Mouse (Mus musculus): ENCODE data around the gene Trim58. TPM values are rescaled to one million over a fixed set of nuclear protein-coding genes. Genes with fewer than 3 reads are reported as not detected.

Gene Trim58
- polyA plus RNA-seq, 1 experiment = not detected

GRCm38 (mm10) chr11:58605228-58605627, 35.0 kb upstream of the Trim58 start:
- TF ChIP-seq MAX (IDR thresholded peaks at IDR 0.05) = no peak
- TF ChIP-seq CTCF (IDR thresholded peaks at IDR 0.05; ENCODE audit: control insufficient read depth, insufficient read depth, insufficient read length) = no peak
- TF ChIP-seq MYOD1 (IDR thresholded peaks at IDR 0.05; ENCODE audit: control insufficient read depth, insufficient read length, low read depth) = no peak
- TF ChIP-seq CEBPB (IDR thresholded peaks at IDR 0.05; ENCODE audit: low read depth) = no peak
- no peak overlapping the region for H3ac ChIP-seq (ENCODE audit: control insufficient read depth, insufficient read length, low read depth)

GRCm38 (mm10) chr11:58606177-58606919, 33.9 kb upstream of the Trim58 start:
- Histone ChIP-seq H3K27me3 (ENCODE audit: control insufficient read depth, insufficient read depth, insufficient read length) (no peaks in the 10 kb centered on the region), H3K4me3 (ENCODE audit: insufficient read depth, poor library complexity, severe bottlenecking) (no peak overlapping the region), H3ac (ENCODE audit: control insufficient read depth, insufficient read length, low read depth) (no peak overlapping the region), H3K79me3 (ENCODE audit: low read depth) (no peaks in the 10 kb centered on the region), H3K79me2 (ENCODE audit: control insufficient read depth, insufficient read depth) (no peaks in the 10 kb centered on the region), H3K36me3 (ENCODE audit: control insufficient read depth, insufficient read depth) (no peaks in the 10 kb centered on the region)
- no peak for TF ChIP-seq CTCF (IDR thresholded peaks at IDR 0.05; ENCODE audit: control insufficient read depth, insufficient read depth, insufficient read length)
- TF ChIP-seq CEBPB (IDR thresholded peaks at IDR 0.05; ENCODE audit: low read depth) = no peak

More at GRCm38 (mm10) chr11:58605228-58605627, 35.0 kb upstream of the Trim58 start:
- no peak overlapping the region for H3K4me3 ChIP-seq (ENCODE audit: insufficient read depth, poor library complexity, severe bottlenecking)
- no peaks in the 10 kb centered on the region for H3K27me3 ChIP-seq (ENCODE audit: control insufficient read depth, insufficient read depth, insufficient read length)
- H3K79me3 ChIP-seq (ENCODE audit: low read depth) = no peaks in the 10 kb centered on the region
- H3K36me3 ChIP-seq (ENCODE audit: control insufficient read depth, insufficient read depth) = no peaks in the 10 kb centered on the region
- no peaks in the 10 kb centered on the region for H3K79me2 ChIP-seq (ENCODE audit: control insufficient read depth, insufficient read depth)

GRCm38 (mm10) chr11:58607030-58607429, 33.2 kb upstream of the Trim58 start:
- no peaks in the 10 kb centered on the region for H3K27me3 ChIP-seq (ENCODE audit: control insufficient read depth, insufficient read depth, insufficient read length)
- no peaks in the 10 kb centered on the region for H3K79me3 ChIP-seq (ENCODE audit: low read depth)
- H3K79me2 ChIP-seq (ENCODE audit: control insufficient read depth, insufficient read depth) = no peaks in the 10 kb centered on the region
- no peak for TF ChIP-seq CEBPB (IDR thresholded peaks at IDR 0.05; ENCODE audit: low read depth)
- no peak for TF ChIP-seq MAX (IDR thresholded peaks at IDR 0.05)
- no peak for TF ChIP-seq MYOD1 (IDR thresholded peaks at IDR 0.05; ENCODE audit: control insufficient read depth, insufficient read length, low read depth)
- TF ChIP-seq USF1 (IDR thresholded peaks at IDR 0.05; ENCODE audit: low read depth) = no peak
- no peak for TF ChIP-seq MYOG (IDR thresholded peaks at IDR 0.05; ENCODE audit: control insufficient read depth, extremely low read depth, insufficient read length)
- H3K4me3 ChIP-seq (ENCODE audit: insufficient read depth, poor library complexity, severe bottlenecking) = no peak overlapping the region
- no peak overlapping the region for H3ac ChIP-seq (ENCODE audit: control insufficient read depth, insufficient read length, low read depth)
- no peaks in the 10 kb centered on the region for H3K36me3 ChIP-seq (ENCODE audit: control insufficient read depth, insufficient read depth)

GRCm38 (mm10) chr11:58613359-58613758, 26.9 kb upstream of the Trim58 start:
- no peak overlapping the region for H3ac ChIP-seq (ENCODE audit: control insufficient read depth, insufficient read length, low read depth)
- no peak overlapping the region for H3K4me3 ChIP-seq (ENCODE audit: insufficient read depth, poor library complexity, severe bottlenecking)
- no peaks in the 10 kb centered on the region for H3K79me3 ChIP-seq (ENCODE audit: low read depth)
- H3K27me3 ChIP-seq (ENCODE audit: control insufficient read depth, insufficient read depth, insufficient read length) = no peaks in the 10 kb centered on the region
- H3K36me3 ChIP-seq (ENCODE audit: control insufficient read depth, insufficient read depth) = no peaks in the 10 kb centered on the region
- TF ChIP-seq MYOG (IDR thresholded peaks at IDR 0.05; ENCODE audit: control insufficient read depth, extremely low read depth, insufficient read length) (no peak), MYOD1 (IDR thresholded peaks at IDR 0.05; ENCODE audit: control insufficient read depth, insufficient read length, low read depth) (no peak)
- H3K79me2 ChIP-seq (ENCODE audit: control insufficient read depth, insufficient read depth) = no peaks in the 10 kb centered on the region

- Histone ChIP-seq H3K4me3 (ENCODE audit: insufficient read depth, poor library complexity, severe bottlenecking) (no peak overlapping the region), H3K79me2 (ENCODE audit: control insufficient read depth, insufficient read depth) (no peaks in the 10 kb centered on the region), H3K36me3 (ENCODE audit: control insufficient read depth, insufficient read depth) (no peaks in the 10 kb centered on the region), H3ac (ENCODE audit: control insufficient read depth, insufficient read length, low read depth) (no peak overlapping the region), H3K27me3 (ENCODE audit: control insufficient read depth, insufficient read depth, insufficient read length) (no peaks in the 10 kb centered on the region), H3K79me3 (ENCODE audit: low read depth) (no peaks in the 10 kb centered on the region)
- TF ChIP-seq CTCF (IDR thresholded peaks at IDR 0.05; ENCODE audit: control insufficient read depth, insufficient read depth, insufficient read length) (no peak), FOSL1 (IDR thresholded peaks at IDR 0.05; ENCODE audit: insufficient read depth, low read length, poor library complexity, severe bottlenecking) (no peak), MAX (IDR thresholded peaks at IDR 0.05) (no peak), MYOD1 (IDR thresholded peaks at IDR 0.05; ENCODE audit: control insufficient read depth, insufficient read length, low read depth) (no peak), MYOG (IDR thresholded peaks at IDR 0.05; ENCODE audit: control insufficient read depth, extremely low read depth, insufficient read length) (no peak), USF1 (IDR thresholded peaks at IDR 0.05; ENCODE audit: low read depth) (no peak), CEBPB (IDR thresholded peaks at IDR 0.05; ENCODE audit: low read depth) (no peak)
These were observed 25.7 kb upstream of the Trim58 start for GRCm38 (mm10) chr11:58614526-58614925.

GRCm38 (mm10) chr11:58615975-58616374, 24.3 kb upstream of the Trim58 start, which contains the start of gene 2210407C18Rik:
TSS of gene 2210407C18Rik (minus strand) at chr11:58616075.
- H3ac ChIP-seq (ENCODE audit: control insufficient read depth, insufficient read length, low read depth) = no peak within 1 kb of the TSS
- TF ChIP-seq USF1 (IDR thresholded peaks at IDR 0.05; ENCODE audit: low read depth) (no peak), MAX (IDR thresholded peaks at IDR 0.05) (no peak), CTCF (IDR thresholded peaks at IDR 0.05; ENCODE audit: control insufficient read depth, insufficient read depth, insufficient read length) (no peak), FOSL1 (IDR thresholded peaks at IDR 0.05; ENCODE audit: insufficient read depth, low read length, poor library complexity, severe bottlenecking) (no peak), MYOG (IDR thresholded peaks at IDR 0.05; ENCODE audit: control insufficient read depth, extremely low read depth, insufficient read length) (no peak), MYOD1 (IDR thresholded peaks at IDR 0.05; ENCODE audit: control insufficient read depth, insufficient read length, low read depth) (no peak), CEBPB (IDR thresholded peaks at IDR 0.05; ENCODE audit: low read depth) (no peak)
- H3K79me3 ChIP-seq (ENCODE audit: low read depth) = no peaks in the 10 kb centered on the region
- no peak within 1 kb of the TSS for H3K4me3 ChIP-seq (ENCODE audit: insufficient read depth, poor library complexity, severe bottlenecking)
- H3K27me3 ChIP-seq (ENCODE audit: control insufficient read depth, insufficient read depth, insufficient read length) = no peaks in the 10 kb centered on the region
- H3K79me2 ChIP-seq (ENCODE audit: control insufficient read depth, insufficient read depth) = no peaks in the 10 kb centered on the region
- H3K36me3 ChIP-seq (ENCODE audit: control insufficient read depth, insufficient read depth) = no peaks in the 10 kb centered on the region

Measured in C2C12 (cell line).